Mouse (Mus musculus): ENCODE data around the gene Btg3.

Gene Btg3

DNA sequence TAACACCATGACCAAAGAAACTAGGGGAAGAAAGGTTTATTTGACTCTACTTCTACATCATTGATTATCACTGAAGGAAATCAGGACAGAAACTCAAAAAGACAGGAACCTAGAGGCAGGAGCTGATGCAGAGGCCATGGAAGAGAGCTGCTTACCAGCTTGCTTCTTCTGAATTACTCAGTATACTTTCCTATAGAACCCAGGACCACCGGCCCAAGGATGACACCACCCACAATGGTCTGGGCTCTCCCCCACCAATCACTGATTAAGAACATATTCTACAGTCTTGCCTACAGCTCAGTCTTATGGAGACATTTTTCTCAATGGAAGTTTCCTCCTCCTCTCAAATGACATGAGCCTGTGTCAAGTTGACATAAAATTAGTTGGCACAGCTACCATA, 82.9 kb downstream of the Btg3 start:
- no peak for TF ChIP-seq GATA4 (IDR thresholded peaks at IDR 0.05; ENCODE audit: insufficient replicate concordance, low read length)

DNA sequence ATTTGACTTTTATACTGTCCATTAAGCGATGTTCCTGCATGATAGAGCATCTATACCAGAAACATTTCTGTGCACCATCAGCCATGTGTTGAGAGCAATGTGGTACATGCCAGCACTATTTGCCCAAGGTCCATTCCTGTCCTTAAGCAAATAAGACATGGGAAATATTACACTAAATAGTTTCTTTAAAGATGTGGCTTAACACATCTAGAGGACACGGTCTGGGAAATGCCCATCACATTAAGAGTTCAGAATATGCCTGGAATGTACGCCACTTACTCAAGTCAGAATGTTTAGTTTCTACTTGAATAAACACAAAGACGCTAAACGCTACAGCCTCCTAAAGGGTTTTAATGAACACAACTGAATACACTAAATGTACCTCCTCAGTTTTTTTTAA, 93.8 kb downstream of the Btg3 start:
- no peak for TF ChIP-seq GATA4 (IDR thresholded peaks at IDR 0.05; ENCODE audit: insufficient replicate concordance, low read length)

Data from liver, adult (tissue).